Mouse (Mus musculus): ENCODE results near the gene Cygb.
"Not testable (repeated sequence)": the region's sequence is repeated elsewhere in the genome, so short reads cannot be mapped to it uniquely, and the experiment has no call there.

The Cygb gene

GRCm38 (mm10) chr11:116617641-116618040, 36.5 kb downstream of the Cygb start:
- no peak for DNase-seq (ENCODE audit: low read depth, low spot score)

- DNase-seq (ENCODE audit: low read depth, low spot score): no peak
These were observed 37.5 kb downstream of the Cygb start for GRCm38 (mm10) chr11:116616438-116617118.

- no peak for DNase-seq (ENCODE audit: low read depth, low spot score)
These were observed 38.2 kb downstream of the Cygb start for GRCm38 (mm10) chr11:116615735-116616437.

GRCm38 (mm10) chr11:116613234-116613633, 40.9 kb downstream of the Cygb start:
- no peak for DNase-seq (ENCODE audit: low read depth, low spot score)

GRCm38 (mm10) chr11:116612554-116612953, 41.6 kb downstream of the Cygb start:
- DNase-seq (ENCODE audit: low read depth, low spot score): no peak

GRCm38 (mm10) chr11:116611883-116612282, 42.2 kb downstream of the Cygb start:
- no peak for DNase-seq (ENCODE audit: low read depth, low spot score)

GRCm38 (mm10) chr11:116611168-116611567, 42.9 kb downstream of the Cygb start:
- not testable (repeated sequence) for DNase-seq (ENCODE audit: low read depth, low spot score)

GRCm38 (mm10) chr11:116609965-116610630, 44.0 kb downstream of the Cygb start:
- no peak for DNase-seq (ENCODE audit: low read depth, low spot score)

- no peak for DNase-seq (ENCODE audit: low read depth, low spot score)
These were observed 46.4 kb downstream of the Cygb start for GRCm38 (mm10) chr11:116607717-116608116.

GRCm38 (mm10) chr11:116604097-116604496, 50.0 kb downstream of the Cygb start:
- no peak for DNase-seq (ENCODE audit: low read depth, low spot score)

- DNase-seq (ENCODE audit: low read depth, low spot score): peak; percentile 78
These were observed 50.8 kb downstream of the Cygb start for GRCm38 (mm10) chr11:116603339-116603738.

GRCm38 (mm10) chr11:116602043-116602442, 52.1 kb downstream of the Cygb start:
- DNase-seq (ENCODE audit: low read depth, low spot score): no peak

- no peak for DNase-seq (ENCODE audit: low read depth, low spot score)
These were observed 52.9 kb downstream of the Cygb start for GRCm38 (mm10) chr11:116601166-116601565.

- no peak for DNase-seq (ENCODE audit: low read depth, low spot score)
These were observed 54.9 kb downstream of the Cygb start for GRCm38 (mm10) chr11:116599230-116599629.

GRCm38 (mm10) chr11:116598193-116598592, 55.9 kb downstream of the Cygb start:
- DNase-seq (ENCODE audit: low read depth, low spot score): no peak

GRCm38 (mm10) chr11:116596766-116597165, 57.3 kb downstream of the Cygb start:
- no peak for DNase-seq (ENCODE audit: low read depth, low spot score)
